Mouse (Mus musculus) heart, postnatal 36 days (tissue): Measurements from ENCODE around the gene Adamts18. TPM values are rescaled to one million over a fixed set of nuclear protein-coding genes. Genes with fewer than 3 reads are reported as not detected.
"Not testable (repeated sequence)": the region's sequence is repeated elsewhere in the genome, so short reads cannot be mapped to it uniquely, and the experiment has no call there.

Experiments
- DNase-seq, 2 experiments: peaks; one replicate each; pipeline ENCODE4 v3.0.0; 2021 to 2022
- intact Hi-C: fragments of 180-260 bp; cut with DNase I; formaldehyde crosslinking; loops from one replicate; pipeline ENCODE4 v1.15.1; 2025
- total RNA-seq, 2 experiments: library from RNA; stranded (reverse); gene quantifications; 2 replicates each; pipeline ENCODE4 v1.2.3; 2021

Gene Adamts18
- total RNA-seq, 2 experiments from 2014 or later, result not detected

DNA sequence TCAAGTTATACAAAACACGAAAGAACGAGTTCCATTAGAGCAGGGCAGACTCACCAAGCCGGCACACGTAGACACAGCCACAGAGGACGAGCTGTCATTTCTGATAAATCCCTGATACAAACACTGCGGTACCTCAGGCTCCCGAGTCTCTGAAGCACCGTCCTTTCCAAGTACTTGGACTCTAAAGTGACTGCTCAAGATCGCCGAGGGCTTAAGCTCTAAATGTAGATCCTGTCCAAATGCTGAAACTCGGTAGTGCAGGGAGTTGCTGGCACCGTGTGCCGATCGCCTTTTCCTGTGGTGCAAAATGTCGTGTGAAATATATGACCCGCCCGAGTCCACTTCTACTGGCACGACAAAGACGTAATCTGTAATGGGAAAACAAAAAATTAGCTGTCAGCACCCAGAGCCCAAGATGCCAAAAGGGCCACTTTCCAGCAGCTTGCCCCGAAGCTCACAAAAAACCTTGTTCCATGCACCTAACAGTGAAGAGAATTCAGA is 3.7 kb downstream of the Adamts18 start:
- intact Hi-C loops, result no loop called here
- no peak for DNase-seq

DNA sequence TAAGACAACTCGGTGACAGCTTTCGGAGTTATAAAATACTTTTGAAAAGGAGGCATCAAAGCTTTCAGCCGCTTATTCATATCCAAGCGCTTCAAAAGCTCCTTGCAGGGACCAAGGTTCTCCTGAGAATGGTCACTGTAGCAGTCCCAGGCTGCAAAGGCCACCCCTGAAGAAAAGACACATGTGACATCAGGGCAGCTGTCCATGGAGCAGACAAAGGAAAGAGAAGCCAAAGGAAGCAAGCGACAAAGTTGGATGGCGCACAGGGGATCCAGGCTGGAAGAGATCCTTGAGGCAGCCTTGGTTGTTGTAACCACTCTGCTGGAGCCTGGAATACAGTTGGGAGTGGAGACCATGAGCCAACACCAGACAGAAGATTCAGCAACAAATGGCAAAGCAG is 10.3 kb downstream of the Adamts18 start:
- intact Hi-C loops, result no loop called here
- peak; percentile 10 to 13 for DNase-seq

DNA sequence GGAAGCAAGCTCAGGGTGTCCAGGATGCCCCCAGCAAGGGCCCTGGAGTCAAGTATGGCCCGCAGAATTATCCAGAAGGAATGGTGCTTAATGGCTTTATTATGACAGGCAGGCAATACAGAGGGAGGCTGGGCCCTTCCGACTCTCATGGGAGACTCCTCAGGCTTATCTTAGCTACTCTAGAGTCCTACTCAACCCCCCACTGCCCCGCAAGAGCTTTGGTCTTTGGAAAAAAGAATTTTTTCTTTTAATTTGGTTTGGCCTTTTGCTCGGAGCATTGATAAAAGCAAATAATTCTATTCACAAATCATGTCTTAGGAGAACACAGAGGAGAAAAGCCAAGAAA is 11.0 kb downstream of the Adamts18 start:
- intact Hi-C loops, result no loop called here
- no peak for DNase-seq

DNA sequence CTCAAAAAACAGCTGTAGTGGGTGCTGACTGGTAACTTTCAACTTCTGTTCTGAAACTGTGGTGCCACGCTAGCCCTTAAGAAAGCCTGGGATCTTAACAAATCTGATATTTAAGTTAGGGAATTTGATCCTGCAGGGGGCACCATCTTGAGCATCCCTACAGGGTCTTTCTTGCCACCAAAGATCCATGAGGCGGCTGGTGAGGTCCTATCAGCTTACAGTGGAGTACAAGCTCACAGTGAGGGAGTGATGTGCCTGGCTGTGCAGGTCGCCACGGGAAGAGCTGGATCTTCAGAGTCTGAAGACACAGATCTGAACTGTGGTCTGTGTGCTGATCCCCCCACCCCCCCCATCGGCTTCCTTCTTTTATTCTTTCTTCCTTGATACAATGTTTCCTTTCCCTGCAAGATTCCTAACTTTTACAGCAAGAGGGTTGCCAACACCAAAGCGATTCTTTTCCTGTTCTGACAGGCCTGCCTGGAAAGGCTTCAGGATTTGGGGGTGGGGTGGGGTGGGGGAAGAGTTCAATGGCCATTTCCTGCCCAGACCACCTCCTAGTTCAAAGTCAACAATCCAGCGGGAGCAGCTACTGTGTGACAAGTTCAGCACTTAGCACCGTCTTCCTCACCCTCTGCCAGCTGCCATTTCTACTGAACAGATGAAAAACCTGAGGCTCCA is 11.5 kb downstream of the Adamts18 start:
- DNase-seq, result no peak
- intact Hi-C loops, result no loop called here

DNA sequence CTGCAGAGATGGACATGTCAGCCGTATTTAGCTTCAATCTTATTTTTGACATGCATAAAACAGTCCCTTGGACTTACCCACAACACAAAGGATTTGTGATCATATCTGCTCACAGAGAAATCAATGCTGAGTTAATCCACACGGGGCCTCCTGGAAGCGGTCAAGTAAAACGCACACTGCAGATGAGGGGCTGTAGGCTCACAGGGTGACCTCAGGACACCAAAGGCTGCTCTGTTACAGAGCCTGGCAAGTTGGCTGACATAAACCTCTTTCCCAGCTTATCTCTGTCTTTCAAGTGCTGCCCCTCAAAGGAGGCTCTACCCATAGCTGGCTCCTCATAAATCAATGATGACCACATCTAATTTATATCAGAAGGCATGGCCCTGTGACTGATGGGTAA is 14.9 kb downstream of the Adamts18 start:
- intact Hi-C loops, result no loop called here
- no peak for DNase-seq

DNA sequence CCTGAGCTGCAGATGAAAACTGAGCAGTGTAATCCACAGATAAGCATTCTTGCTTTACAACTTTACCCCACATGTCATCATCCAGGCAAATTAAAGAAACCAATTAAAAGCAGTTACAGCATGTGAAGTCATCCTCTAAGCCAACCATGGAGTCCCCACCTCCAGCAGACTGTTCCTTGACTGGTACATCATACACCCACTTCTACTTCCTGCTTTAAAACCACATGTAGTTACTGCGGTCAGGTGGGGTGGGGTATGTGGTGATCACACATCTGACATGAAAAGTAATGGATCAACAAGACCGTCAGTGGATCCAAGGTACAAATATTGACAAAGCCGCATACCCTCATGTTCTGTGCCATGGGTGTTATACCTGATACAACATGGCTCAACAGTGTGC is 21.3 kb downstream of the Adamts18 start:
- intact Hi-C loops, result no loop called here

DNA sequence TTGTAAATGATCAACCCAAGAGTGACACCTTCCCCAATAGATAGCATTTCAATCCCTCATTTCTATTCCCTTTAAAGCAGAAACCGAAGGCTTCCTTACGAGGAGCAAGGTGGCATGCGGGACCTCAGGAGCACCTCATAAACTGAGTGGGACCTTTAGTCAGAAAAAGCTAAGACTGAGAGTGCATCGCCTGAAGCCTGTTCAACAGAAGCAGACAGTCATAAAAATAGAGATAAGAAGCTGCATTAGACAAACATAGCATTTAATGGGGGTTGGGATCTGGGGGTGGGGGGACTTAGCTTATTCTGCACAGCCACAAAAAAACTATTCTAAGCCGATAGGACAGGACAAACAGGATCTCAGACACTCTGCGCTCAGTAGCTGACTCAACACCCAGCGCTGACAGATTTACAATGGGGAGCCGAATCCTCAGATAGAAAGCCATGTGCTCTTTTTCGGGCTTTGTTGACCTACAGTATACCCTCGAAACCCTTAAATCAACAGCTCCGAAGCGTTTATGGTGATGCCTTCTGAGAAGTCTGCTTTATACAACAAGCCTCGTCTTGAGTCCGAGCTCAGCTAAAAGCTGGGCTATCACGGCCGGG is 27.5 kb downstream of the Adamts18 start:
- intact Hi-C loops, result no loop called here
- DNase-seq, result no peak

More for the DNA sequence above, 21.3 kb downstream of the Adamts18 start:
- no peak for DNase-seq

DNA sequence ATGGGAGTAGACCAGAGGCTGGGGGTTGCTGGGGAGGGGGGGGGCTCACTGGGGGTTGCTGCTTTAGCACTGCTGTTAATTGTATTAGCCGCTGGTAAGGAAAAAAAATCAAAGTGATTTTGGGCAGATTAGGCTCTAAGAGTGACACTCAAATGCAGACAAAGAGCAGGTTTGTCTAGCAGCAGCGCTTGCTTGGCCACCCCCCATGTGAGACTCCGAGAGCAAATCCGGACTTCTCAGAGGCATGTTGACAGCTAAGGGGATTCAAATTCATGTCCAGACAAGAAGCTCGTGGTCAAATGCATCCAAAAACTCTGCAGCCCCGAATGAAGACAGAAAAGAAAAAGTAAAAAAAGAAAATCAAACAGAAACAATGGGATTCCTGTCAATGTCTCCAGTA is 34.6 kb downstream of the Adamts18 start:
- intact Hi-C loops, result no loop called here
- no peak for DNase-seq

DNA sequence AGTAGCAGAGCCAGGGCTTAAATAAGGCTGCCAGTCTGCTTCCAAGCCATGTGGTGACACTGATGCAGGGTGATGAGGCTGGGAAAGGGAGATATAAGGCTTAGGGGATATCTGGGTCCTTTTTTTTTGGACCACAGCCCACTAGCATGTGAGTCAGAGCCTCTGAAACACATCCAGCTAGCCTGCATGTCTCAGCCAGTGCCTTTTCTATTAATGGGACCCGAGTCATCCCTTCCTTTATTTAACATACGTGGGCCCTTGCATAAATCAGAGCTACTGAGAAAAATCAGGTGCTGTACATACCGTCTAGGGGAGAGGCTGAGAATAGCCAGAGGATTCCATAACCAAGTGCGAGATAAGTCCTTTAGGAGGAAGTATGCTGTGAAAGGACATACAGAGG is 37.0 kb downstream of the Adamts18 start:
- intact Hi-C loops, result no loop called here
- no peak for DNase-seq

DNA sequence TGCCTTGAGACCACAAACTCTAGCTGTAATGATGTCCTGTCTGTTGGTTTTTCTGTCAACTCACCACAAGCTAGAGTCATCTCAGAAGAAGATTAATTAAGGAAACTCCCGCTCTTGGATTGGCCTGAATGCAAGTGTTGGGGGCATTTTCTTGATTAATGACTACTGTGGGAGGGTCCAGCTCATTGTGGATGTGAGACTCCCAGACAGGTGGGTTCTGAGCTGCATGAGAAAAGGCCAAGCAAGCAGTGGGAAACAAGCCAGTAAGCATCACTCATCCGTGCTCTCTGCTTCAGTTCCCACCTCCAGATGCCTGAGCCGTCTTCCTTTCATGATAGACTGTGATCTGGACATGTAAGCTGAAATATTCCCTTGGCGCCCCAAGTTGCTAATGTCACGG is 38.6 kb downstream of the Adamts18 start:
- no peak for DNase-seq
- intact Hi-C loops, result no loop called here

DNA sequence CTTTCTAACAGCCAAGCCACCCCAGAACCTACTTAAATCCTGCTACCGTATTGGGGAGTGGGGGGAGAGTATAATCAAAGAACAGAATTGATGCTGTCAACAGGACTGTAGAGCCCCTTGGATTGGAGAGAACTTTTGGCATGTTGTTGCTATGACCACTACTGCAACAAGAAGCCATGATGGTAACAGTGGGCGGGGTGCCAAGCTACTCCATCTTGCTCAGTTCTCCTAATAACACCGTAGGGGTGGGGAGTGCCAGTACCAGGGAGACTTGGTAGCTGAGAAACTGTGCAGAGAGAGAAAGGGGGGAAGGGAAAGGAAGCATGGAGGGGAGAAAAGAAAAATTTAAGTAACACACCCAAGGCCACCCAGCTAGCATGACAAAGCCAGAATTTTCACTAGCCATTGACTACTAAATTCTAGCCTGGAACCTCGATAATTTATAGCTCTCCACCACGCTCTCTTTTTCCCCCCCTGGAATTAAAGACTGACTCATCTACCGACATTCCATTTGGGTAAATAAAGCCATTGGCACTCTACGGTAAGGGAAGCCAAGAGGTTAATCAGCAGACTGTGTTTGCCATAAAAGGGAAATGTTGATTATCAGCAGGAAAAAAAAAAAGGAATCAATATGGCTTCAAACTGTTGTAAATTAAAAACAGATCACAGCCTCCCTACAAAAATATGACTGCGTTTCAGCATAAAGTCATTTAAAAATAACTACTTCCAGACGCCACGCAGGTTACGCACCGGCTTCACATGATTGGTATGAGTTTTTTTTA is 44.5 kb downstream of the Adamts18 start:
- intact Hi-C loops, result no loop called here
- DNase-seq, result no peak

DNA sequence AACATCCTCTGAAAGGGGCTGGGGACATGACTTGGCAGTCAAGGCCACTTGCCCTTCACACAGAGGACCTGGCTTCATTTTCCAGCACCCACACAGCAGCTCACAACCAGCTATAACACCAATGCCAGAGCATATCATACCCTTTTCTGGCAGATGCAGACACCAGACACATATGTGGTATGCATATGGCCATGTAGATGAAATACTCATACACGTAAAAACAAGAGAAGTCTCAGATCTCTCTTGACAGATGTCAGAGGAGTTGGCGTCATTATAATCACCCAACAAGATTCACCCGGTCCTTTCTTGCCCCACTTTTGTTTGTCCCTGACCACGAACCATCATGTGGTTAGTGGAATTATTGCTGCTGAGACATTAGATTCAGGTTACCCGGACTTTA is 47.0 kb downstream of the Adamts18 start:
- DNase-seq, result no peak
- intact Hi-C loops, result no loop called here

DNA sequence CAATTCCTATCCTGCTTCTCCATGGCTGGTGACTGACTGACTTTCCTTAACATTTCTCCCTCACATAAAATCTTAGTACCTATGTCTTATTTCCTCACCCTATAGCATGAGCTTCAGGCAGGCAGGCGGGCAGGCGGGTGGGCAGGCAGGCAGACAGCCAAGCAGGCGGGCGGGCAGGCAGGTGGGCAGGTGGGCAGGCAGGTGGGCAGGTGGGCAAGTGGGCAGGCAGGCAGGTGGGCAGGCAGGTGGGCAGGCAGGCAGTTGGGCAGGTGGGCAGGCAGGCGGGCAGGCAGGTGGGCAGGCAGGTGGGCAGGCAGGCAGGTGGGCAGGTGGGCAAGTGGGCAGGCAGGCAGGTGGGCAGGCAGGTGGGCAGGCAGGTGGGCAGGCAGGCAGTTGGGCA is 48.0 kb downstream of the Adamts18 start:
- DNase-seq, result not testable (repeated sequence)

DNA sequence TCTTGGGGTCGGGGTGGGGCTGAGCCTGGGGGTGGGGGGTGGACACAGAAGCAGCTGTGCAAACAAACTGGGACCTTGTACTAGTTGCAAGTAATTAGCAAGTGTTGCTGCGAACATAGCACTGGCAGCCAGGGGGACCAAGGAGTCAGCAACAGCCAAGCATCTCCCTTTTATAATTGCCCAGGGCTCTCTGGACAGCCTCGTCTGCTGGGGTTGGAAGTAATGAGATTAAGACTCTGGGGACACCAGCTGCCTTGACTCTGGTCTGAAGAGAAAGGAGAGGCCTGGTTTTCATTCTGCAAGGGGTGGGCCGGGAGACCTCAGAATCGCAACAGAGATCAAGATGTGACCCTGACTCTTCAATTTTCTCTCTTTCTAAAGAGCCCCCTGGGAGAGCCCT is 49.0 kb downstream of the Adamts18 start:
- intact Hi-C loops, result no loop called here
- no peak for DNase-seq

More for the DNA sequence above, 48.0 kb downstream of the Adamts18 start:
- intact Hi-C loops, result not testable (repeated sequence)

DNA sequence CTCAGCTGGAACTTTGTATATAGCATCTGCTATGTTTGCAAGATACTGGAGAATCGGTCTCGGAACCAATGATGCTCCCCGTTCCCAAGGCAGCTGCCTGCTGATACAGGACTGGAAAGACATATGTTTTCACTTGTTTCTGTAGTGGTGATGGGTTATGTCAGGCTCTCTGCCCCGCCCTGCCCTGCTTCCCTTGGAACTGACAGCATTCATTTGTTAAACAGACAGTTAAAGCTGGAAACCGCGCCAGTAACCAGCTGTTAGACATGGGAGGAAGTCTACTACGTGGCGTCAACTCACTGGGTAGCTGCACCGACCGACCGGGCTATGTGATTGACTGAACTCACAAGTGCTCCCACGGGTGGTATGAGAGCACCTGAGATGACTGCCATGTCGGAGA is 56.7 kb downstream of the Adamts18 start:
- peak; percentile 9 to 29 for DNase-seq

DNA sequence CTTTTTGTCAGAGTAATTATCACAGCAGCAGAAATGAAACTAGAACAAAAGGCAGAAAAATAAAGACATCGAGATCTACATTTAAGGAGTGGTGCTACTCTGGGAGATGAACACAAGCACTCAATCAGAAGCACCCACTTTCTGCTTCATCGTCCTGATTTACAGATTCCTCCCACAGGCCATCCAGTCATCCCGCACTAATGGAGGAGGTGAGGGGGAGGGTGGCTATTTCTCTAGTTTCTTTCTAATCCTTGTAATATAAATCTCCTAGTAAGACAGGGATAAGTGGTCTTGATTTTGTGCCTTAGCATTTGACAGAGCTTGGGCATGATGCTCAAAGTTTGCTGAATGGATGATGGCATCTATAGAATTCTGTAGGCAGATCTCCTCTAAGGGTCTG is 57.5 kb downstream of the Adamts18 start:
- no peak for DNase-seq
- intact Hi-C loops, result no loop called here

More for the DNA sequence above, 56.7 kb downstream of the Adamts18 start:
- intact Hi-C loops, result no loop called here

DNA sequence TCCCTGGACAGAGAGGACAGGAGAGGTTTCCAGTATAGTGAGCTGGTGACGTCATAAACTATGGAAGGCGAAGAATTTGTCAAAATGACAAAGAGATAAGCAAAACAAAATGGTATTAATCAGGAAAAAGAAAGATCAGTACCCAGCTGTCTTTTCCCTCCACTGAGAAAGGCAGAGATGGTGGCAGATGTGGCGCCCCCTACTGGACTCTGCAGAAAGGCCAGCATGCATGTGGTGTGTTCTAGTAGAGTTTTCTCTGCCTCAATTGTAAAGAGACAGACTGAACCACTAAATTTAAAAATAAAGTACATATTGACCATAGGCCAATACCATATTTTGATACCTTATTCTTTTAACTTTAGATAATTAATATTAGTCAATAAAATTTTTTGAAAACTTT is 64.8 kb downstream of the Adamts18 start:
- intact Hi-C loops, result no loop called here
- no peak for DNase-seq

DNA sequence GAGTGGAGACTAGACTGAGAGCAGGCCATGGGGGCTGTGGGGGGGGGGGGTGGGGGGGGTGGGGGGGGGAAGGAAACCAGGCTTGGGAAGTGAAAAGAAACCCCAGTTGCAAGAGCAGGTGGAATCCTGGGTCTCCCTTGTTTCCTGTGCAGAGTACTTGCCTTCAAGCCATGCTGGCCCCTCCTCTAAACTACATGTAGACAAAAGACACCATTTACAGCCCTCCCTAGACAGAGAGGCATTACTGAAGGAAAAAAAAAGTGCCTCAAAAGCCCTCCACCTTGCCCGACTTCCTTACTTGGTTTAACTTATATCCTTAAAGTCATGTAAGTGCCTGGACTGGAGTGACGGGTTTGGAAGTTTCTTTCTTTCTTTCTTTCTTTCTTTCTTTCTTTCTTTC is 67.0 kb downstream of the Adamts18 start:
- no peak for DNase-seq
- intact Hi-C loops, result no loop called here

DNA sequence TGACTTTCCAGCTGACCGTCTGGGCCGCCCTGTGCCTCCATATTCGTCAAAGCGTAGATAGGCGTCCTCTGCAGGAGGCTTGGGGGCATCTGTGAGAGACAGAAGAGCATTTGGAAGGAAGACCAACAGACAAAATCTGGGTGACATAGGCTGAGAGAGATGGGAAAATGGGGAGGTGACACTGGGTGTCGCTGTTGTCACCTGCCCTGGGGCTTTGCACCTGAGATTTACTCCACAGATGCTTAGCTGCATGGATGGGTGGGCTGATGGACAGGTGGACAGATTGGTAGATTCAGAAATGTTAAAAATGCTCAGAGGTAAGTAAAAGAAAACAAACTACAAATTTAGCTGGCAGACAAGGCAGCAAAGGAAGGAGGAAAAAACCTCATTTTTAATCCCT is 73.2 kb downstream of the Adamts18 start:
- DNase-seq, result no peak
- intact Hi-C loops, result no loop called here

DNA sequence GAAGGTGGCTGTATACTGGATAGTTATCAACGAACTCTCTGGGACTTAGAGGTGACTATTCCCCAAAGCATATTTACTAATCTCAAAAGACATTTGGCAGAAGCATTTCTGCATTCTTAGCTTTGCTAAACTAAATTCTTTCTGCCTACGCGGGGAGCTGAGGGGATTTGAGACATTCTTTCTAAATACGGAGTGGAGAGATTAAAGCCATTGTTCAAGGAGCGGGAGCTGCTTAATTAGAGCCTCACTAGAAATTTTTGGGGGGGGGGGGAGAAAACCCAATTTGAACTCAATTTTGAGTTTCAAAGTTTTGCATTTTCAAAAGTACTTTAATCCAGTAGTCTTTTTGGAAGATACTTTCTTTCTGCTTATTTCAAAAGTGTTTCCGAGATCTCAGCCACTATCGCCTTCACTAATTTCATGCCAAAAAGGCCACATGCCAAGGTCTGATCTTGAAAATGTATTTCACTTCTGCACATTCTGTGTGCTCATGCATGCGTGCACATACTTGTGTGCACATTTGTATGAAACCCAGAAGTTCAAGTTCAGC is 79.6 kb downstream of the Adamts18 start:
- DNase-seq, result no peak
- intact Hi-C loops, result no loop called here

DNA sequence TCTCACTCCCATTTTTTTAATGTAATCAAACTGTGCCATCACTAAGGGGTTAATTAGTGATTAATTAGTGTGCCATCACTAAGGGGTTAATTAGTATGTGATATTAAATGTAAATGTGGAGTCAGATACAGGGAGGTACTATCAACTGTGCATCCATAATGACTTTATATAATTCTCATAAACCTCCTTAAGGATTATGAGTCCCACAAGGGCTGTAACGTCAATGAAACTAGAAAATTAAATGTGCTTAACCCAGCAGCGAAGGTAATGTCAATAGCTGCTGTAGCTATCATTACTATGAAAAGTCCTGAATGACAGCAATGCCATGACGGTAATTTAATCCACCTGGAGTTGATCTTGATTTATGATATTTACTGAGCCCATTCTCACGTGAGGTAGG is 83.4 kb downstream of the Adamts18 start:
- no peak for DNase-seq
- intact Hi-C loops, result no loop called here
